Mouse (Mus musculus) frontal cortex, postnatal 14 days (tissue): ENCODE data around the gene Kif18a.

Experiments
- DNase-seq, 2 experiments: peaks; one replicate each; pipeline ENCODE4 v3.0.0; 2022; ENCODE audit warnings: low spot score in 2 of 2

Kif18a gene

DNA sequence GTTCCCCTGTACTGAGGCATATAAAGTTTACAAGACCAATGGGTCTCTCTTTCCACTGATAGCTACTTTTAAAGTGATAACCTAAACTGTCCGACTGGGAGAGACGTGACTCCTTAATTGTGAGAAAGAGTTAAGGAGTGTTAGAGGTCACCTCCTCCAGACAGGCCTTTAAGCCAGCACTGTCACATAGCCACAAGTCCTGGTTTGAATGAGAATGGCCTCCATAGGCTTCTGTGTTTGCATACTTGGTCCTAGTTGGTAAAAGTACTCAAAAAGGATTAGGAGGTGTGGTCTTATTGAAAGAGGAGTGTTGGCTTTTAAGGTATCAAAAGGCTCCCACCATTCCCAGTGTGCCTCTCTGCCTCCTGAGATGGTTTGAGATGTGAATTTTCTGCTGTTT is 94.3 kb downstream of the Kif18a start:
- DNase-seq = no peak

GRCm38 (mm10) chr2:109384019-109384418 is 103.5 kb downstream of the Kif18a start:
- no peak for DNase-seq

DNA sequence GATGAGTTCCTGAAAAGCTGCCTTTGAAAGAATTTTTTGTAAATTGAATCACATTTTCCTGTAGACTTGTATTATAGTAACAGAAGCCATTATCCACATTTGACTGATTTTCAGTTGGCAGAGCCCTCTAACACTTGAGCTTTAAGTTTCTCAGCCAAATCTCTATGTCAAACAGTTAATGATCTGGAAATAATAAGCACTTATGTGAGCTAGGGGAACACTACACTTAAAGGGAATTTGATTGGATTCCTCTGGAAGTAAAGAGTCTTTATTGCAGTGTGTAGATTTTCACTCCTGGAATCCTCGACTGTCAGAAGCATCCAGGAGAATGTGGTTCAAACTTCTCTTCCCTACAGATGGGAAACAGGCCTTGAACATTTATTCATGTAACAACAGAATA is 105.7 kb downstream of the Kif18a start:
- no peak for DNase-seq

DNA sequence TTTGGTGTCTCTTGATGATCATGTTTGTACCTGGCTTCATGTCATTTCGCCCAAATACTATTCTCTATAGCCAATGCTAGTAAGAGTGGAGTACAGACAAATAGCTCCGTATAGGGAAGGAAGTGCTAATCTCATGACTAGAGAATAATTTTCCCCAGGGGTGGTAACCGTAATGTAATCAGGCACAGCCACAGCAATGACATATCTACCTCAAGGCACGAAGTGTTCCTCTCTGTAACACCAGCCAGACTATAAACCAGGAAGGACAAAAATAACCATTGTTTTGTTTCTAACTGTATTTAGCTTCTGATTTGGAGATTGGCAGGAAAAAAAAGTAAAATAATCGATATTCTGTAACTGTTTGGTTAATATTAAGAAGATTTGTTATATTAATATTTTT is 108.2 kb downstream of the Kif18a start:
- DNase-seq = no peak

DNA sequence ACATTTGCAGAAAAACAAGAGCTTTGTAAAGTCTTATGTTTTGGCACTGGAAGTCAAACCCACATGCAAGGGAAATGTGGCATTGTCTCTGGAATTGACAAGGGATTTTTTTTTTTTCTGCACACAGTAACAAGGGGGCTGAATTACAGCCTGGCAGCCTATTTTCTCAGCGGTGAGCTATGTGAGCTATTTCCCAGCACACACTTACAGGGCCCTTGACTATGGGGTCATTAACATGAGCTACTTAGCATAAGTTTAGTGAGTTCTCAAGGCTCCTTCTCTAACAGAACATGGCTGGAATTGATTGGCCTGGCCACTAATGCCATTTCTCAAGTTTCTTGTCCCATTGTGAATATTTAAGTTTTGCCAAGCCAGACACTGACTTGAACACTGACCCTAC is 109.4 kb downstream of the Kif18a start:
- DNase-seq = no peak
